Mouse (Mus musculus): ENCODE results near the gene Stil. TPM values are rescaled to one million over a fixed set of nuclear protein-coding genes. Genes with fewer than 3 reads are reported as not detected.

Gene Stil
- polyA plus RNA-seq, 1 experiment from 2014 or later: 19.7 TPM

DNA sequence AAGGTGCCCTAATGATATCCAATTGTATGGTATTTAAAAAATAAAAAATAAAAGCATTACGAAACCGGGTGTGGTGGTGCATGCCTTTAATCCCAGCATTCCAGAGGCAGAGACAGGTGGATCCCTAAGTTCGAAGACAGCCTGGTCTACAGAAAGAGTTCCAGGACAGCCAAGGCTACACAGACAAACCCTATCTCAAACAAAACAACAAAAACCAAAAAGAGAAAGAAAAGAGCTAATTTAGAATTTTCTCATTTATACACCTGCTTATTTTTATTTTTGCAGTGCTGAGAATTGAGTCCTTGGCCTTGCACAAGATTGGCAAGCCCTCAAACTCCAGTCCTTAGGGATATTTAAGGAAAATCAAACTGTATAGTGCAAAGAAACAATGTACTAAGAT is 55.7 kb downstream of the Stil start:
- H3K9ac ChIP-seq (ENCODE audit: low read length): no peak overlapping the region
- no peak overlapping the region for H3K27ac ChIP-seq (ENCODE audit: low read depth, low read length)
- H3K27me3 ChIP-seq (ENCODE audit: control insufficient read depth, insufficient read depth, low read length): peaks cover 94% of the 10 kb centered on the region
- DNase-seq (ENCODE audit: low spot score, missing footprints): peak; percentile 91
- H3K9me3 ChIP-seq (ENCODE audit: control insufficient read depth, low read length): no peaks in the 10 kb centered on the region
- H3K4me1 ChIP-seq (ENCODE audit: control insufficient read depth, insufficient read depth, low read length): peaks cover 12% of the 10 kb centered on the region
- no peak overlapping the region for H3K4me3 ChIP-seq (ENCODE audit: low read depth, low read length)
- WGBS: 20% methylated on average over 3 of the region's 3 CpGs
- no peak overlapping the region for H3K4me2 ChIP-seq
- ATAC-seq (ENCODE audit: low FRiP score): no peak
- no peaks in the 10 kb centered on the region for H3K36me3 ChIP-seq (ENCODE audit: control insufficient read depth, insufficient read depth, low read length)

DNA sequence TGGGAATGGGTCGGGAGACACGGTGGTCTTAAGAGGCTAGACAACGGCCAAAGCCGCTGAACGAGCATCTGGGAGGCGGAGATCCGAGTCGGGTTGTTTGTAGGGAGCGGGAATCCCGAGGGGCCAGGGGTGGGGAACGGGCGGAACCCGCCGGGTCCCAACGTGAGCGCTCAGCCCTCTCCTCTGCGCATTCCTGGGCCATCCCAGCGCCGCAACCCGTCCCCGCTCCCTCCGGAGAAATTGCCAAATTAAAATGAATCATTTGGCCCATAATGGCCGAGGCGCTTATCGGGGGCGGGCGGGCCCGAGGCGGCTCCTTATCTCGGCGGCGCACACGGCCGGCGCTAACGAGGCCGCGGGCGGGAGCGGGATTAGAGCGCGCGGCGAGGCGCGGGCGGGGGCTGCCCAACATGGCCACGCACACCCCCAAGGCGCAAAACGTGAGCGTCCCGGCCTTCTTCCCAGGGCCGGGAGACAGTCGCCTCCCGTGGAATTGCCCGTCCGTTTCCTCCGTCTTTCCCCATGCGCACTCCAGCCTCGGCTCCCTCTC is 56.5 kb downstream of the Stil start, which contains the start of gene Tal1:
TSS of gene Tal1 (plus strand) at position 56 of the 550 bp plus-strand sequence.
- H3K4me1 ChIP-seq (ENCODE audit: control insufficient read depth, insufficient read depth, low read length): peaks cover 12% of the 10 kb centered on the region
- peak within 1 kb of the TSS; percentile 55 for H3K27ac ChIP-seq (ENCODE audit: low read depth, low read length)
- ATAC-seq (ENCODE audit: low FRiP score): peak; percentile 71
- peaks cover 96% of the 10 kb centered on the region for H3K27me3 ChIP-seq (ENCODE audit: control insufficient read depth, insufficient read depth, low read length)
- H3K9ac ChIP-seq (ENCODE audit: low read length): peak within 1 kb of the TSS; percentile 63
- no peaks in the 10 kb centered on the region for H3K36me3 ChIP-seq (ENCODE audit: control insufficient read depth, insufficient read depth, low read length)
- peak within 1 kb of the TSS; percentile 29 for H3K4me3 ChIP-seq (ENCODE audit: low read depth, low read length)
- DNase-seq (ENCODE audit: low spot score, missing footprints): peak; percentile 97
- WGBS: under 1% methylated on average over 55 of the region's 60 CpGs
- peak within 1 kb of the TSS; percentile 48 for H3K4me2 ChIP-seq
- H3K9me3 ChIP-seq (ENCODE audit: control insufficient read depth, low read length): no peaks in the 10 kb centered on the region

DNA sequence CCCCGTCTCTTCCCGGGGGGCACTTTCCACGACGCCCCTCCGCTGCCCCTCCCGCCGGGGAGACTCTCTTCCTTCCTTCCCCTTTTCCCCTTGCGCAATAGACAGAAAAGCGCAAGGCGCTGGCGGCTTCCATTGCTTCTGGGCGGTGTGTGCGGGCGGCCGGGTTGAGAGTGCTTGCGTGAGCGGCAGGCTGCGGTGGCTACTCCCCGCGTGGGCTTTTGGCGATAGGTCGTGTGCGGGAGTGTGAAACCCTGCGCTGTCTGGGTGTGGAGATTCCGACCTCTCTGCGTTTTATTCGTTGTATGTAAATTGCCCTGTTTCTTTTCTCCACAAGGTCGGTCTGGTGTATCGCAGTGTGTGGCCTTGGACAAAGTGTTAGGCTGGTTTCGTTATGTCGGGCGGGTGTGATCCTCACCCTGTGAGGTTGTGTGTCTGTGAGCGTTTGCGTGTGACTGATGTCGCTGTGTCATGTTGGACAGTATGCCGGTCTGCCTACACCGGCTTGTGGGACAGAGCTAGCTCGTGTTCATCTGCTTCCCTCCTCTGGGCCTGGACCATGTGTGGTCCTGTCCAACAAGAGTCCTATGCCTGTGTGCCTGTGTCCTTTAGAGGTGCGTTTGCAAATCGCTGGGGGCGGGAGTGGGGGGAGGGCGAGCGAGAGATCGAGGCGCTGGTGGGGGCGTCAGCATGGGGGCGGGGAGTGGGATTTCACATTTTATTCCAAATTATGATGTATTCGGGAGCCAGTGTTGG is 57.1 kb downstream of the Stil start:
- Histone ChIP-seq H3K4me2 (peak overlapping the region; percentile 48), H3K9ac (ENCODE audit: low read length) (peak overlapping the region; percentile 63), H3K36me3 (ENCODE audit: control insufficient read depth, insufficient read depth, low read length) (no peaks in the 10 kb centered on the region), H3K4me3 (ENCODE audit: low read depth, low read length) (peak overlapping the region; percentile 29), H3K27ac (ENCODE audit: low read depth, low read length) (peak overlapping the region; percentile 71), H3K4me1 (ENCODE audit: control insufficient read depth, insufficient read depth, low read length) (peaks cover 12% of the 10 kb centered on the region), H3K27me3 (ENCODE audit: control insufficient read depth, insufficient read depth, low read length) (peaks cover 96% of the 10 kb centered on the region), H3K9me3 (ENCODE audit: control insufficient read depth, low read length) (no peaks in the 10 kb centered on the region)
- ATAC-seq (ENCODE audit: low FRiP score): peak; percentile 72
- DNase-seq (ENCODE audit: low spot score, missing footprints): peak; percentile 99
- under 1% methylated on average over 48 of the region's 48 CpGs for WGBS

DNA sequence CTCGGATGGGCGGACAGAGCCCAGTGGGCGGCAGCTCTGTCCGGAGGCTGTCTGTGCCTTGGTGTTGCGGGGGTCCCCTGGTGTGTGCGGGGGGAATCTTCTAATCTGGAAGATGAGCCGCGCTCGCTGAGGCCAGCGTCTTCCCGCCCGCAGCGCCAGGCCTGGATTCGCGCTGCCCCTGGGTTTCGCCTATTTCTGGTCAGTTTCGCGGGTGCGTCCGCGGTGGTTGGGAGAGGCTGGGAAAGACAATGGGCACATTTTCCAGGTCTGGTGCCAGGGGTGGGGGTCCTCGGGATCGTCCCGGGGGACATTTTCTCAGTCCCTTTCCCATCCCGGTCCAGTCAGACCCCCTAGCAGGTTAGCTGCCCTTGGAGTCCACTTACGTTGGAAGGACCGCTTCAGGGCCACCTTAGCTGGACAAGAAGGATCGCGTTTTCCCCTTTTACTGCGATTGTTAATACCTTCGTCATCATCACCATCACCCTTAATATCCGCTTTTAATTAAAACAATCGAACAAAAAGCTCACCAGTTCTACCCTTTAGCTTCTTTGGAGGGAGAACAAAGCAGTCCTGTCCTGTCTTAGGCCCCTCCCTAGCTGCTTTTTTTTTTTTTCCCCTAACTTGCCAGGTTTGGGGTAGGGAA is 57.8 kb downstream of the Stil start:
- ATAC-seq (ENCODE audit: low FRiP score) (peak; percentile 38), DNase-seq (ENCODE audit: low spot score, missing footprints) (peak; percentile 97)
- H3K9me3 ChIP-seq (ENCODE audit: control insufficient read depth, low read length): no peaks in the 10 kb centered on the region
- peaks cover 96% of the 10 kb centered on the region for H3K27me3 ChIP-seq (ENCODE audit: control insufficient read depth, insufficient read depth, low read length)
- WGBS: under 1% methylated on average over 33 of the region's 33 CpGs
- peak overlapping the region; percentile 71 for H3K27ac ChIP-seq (ENCODE audit: low read depth, low read length)
- H3K9ac ChIP-seq (ENCODE audit: low read length): peak overlapping the region; percentile 63
- H3K4me1 ChIP-seq (ENCODE audit: control insufficient read depth, insufficient read depth, low read length): peaks cover 12% of the 10 kb centered on the region
- H3K4me3 ChIP-seq (ENCODE audit: low read depth, low read length): peak overlapping the region; percentile 29
- peak overlapping the region; percentile 9; the same call in 1 of the 2 replicates for H3K4me2 ChIP-seq
- no peaks in the 10 kb centered on the region for H3K36me3 ChIP-seq (ENCODE audit: control insufficient read depth, insufficient read depth, low read length)

DNA sequence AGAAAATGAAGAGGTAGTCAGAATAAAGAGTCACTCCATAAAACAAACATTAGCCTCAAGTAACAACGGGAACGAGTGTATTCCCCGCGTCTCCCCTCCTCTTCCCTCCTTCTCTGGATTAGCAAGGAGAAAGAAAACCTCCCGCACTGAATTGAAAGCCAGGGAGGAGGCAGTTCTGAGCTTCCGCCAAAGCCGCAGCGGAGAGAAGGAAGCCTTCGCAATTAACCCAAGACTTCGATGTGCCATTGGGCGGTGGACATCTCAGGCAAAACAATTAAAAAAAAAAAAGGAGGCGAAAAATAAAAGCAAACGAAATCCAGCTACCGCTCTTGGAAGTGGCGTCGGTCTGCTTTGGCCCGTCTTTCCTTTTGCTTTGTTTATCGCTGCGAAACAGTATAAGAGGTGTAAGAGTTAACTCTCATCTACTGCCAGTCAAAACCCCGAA is 58.4 kb downstream of the Stil start:
- Histone ChIP-seq H3K4me1 (ENCODE audit: control insufficient read depth, insufficient read depth, low read length) (peaks cover 13% of the 10 kb centered on the region), H3K9ac (ENCODE audit: low read length) (peak overlapping the region; percentile 63), H3K4me2 (no peak overlapping the region), H3K36me3 (ENCODE audit: control insufficient read depth, insufficient read depth, low read length) (no peaks in the 10 kb centered on the region), H3K9me3 (ENCODE audit: control insufficient read depth, low read length) (no peaks in the 10 kb centered on the region), H3K27ac (ENCODE audit: low read depth, low read length) (peak overlapping the region; percentile 71), H3K27me3 (ENCODE audit: control insufficient read depth, insufficient read depth, low read length) (peaks cover 98% of the 10 kb centered on the region), H3K4me3 (ENCODE audit: low read depth, low read length) (peak overlapping the region; percentile 29)
- ATAC-seq (ENCODE audit: low FRiP score): no peak
- DNase-seq (ENCODE audit: low spot score, missing footprints): peak; percentile 95
- under 1% methylated on average over 20 of the region's 20 CpGs for WGBS

DNA sequence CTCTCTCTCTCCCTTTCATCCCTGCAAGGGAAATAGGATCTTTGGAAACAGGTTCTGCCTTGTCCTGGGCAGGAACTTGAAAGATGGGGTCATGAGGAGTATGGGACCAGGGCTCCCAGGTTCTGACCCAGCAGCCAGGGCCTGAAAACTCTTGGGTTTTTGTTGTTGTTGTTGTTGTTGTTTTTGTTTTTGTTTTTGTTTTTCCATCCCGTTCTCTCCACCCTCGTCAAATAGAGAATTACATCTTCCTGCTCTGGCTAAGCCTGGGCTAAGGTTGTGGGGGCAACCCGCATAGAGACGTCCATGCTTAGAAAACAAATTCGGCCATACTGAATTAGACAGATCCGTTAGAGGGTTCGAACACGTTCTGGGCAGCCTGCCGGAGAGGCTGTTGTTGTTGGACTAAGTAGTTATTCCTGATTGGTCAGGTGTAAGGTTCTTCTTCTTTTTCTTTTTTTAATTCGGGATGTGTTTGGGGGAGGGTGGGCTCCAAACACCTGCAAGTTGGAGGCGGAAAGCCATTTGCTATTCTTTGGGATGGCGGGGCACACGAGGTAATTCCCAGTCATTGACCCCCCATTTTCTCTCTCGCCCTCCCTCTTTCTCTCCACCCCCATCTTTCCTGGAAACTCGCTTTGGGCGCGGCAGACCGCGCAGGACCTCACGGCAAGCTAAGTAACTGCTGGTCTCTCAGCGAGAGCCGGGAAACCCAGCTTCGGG is 59.1 kb downstream of the Stil start:
- H3K9ac ChIP-seq (ENCODE audit: low read length): peak overlapping the region; percentile 45
- no peak for ATAC-seq (ENCODE audit: low FRiP score)

DNA sequence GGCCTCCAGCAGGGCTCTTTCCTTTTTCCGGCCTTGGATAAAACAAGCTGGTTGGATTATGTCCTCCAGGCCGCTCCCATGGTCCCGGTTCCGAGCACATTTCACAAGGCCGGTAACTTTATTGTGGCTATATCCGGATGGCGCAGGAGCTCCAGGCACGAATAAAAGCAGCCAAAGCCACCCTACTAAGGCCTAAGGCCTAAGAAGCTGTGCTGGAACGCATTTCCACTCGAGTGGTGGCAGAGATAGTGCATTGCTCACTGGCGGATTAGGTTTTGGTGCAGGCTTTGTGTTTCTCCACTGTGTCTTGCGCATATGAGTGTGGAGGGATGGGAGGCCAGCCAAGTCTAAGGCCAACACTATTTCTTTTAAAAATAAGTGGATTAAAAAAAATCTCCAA is 59.9 kb downstream of the Stil start:
- peak overlapping the region; percentile 59 for H3K27ac ChIP-seq (ENCODE audit: low read depth, low read length)

More for the DNA sequence above, 59.1 kb downstream of the Stil start:
- 2% methylated on average over 23 of the region's 23 CpGs for WGBS
- H3K27ac ChIP-seq (ENCODE audit: low read depth, low read length): 0 out of 2 replicates have a peak overlapping the region, but pooled peaks have one; percentile 25
- H3K36me3 ChIP-seq (ENCODE audit: control insufficient read depth, insufficient read depth, low read length): no peaks in the 10 kb centered on the region
- H3K4me2 ChIP-seq: peak overlapping the region; percentile 19; the same call in 1 of the 2 replicates
- peak overlapping the region; percentile 29 for H3K4me3 ChIP-seq (ENCODE audit: low read depth, low read length)
- peaks cover 98% of the 10 kb centered on the region for H3K27me3 ChIP-seq (ENCODE audit: control insufficient read depth, insufficient read depth, low read length)
- H3K4me1 ChIP-seq (ENCODE audit: control insufficient read depth, insufficient read depth, low read length): peaks cover 18% of the 10 kb centered on the region
- peak; percentile 93 for DNase-seq (ENCODE audit: low spot score, missing footprints)
- no peaks in the 10 kb centered on the region for H3K9me3 ChIP-seq (ENCODE audit: control insufficient read depth, low read length)

DNA sequence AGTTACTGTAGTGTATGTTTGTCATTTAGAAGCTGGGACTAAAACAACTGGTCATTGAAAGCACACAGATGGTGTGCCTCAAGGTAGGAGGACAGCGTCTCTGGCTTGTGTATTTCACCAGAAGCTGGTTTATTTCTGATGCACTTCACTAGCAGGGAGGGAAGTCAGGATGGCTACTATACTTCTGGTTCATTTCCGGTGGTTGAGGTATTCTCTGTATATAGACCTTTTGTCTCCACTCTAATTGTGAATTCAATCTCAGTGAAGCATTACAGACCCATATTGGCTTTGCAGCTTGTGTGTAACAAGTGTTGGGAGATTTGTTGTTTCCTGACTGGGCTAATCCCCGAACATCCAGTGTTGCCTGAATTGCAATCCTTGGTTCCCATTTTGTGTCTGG is 60.8 kb downstream of the Stil start:
- H3K4me2 ChIP-seq: peak overlapping the region; percentile 19
- no peaks in the 10 kb centered on the region for H3K36me3 ChIP-seq (ENCODE audit: control insufficient read depth, insufficient read depth, low read length)
- no peaks in the 10 kb centered on the region for H3K9me3 ChIP-seq (ENCODE audit: control insufficient read depth, low read length)
- WGBS: 9% methylated on average over 3 of the region's 3 CpGs
- H3K4me3 ChIP-seq (ENCODE audit: low read depth, low read length): peak overlapping the region; percentile 29
- H3K4me1 ChIP-seq (ENCODE audit: control insufficient read depth, insufficient read depth, low read length): peaks cover 18% of the 10 kb centered on the region
- ATAC-seq (ENCODE audit: low FRiP score): no peak
- no peak overlapping the region for H3K27ac ChIP-seq (ENCODE audit: low read depth, low read length)
- H3K27me3 ChIP-seq (ENCODE audit: control insufficient read depth, insufficient read depth, low read length): peaks cover 100% of the 10 kb centered on the region
- no peak overlapping the region for H3K9ac ChIP-seq (ENCODE audit: low read length)
- DNase-seq (ENCODE audit: low spot score, missing footprints): peak; percentile 91

More for the DNA sequence above, 59.9 kb downstream of the Stil start:
- H3K4me2 ChIP-seq: peak overlapping the region; percentile 11; the same call in 1 of the 2 replicates
- ATAC-seq (ENCODE audit: low FRiP score) (no peak), DNase-seq (ENCODE audit: low spot score, missing footprints) (peak; percentile 92)
- H3K4me3 ChIP-seq (ENCODE audit: low read depth, low read length): peak overlapping the region; percentile 29
- 1% methylated on average over 12 of the region's 12 CpGs for WGBS
- H3K27me3 ChIP-seq (ENCODE audit: control insufficient read depth, insufficient read depth, low read length): peaks cover 100% of the 10 kb centered on the region
- no peaks in the 10 kb centered on the region for H3K9me3 ChIP-seq (ENCODE audit: control insufficient read depth, low read length)
- peak overlapping the region; percentile 47 for H3K9ac ChIP-seq (ENCODE audit: low read length)
- no peaks in the 10 kb centered on the region for H3K36me3 ChIP-seq (ENCODE audit: control insufficient read depth, insufficient read depth, low read length)
- peaks cover 18% of the 10 kb centered on the region for H3K4me1 ChIP-seq (ENCODE audit: control insufficient read depth, insufficient read depth, low read length)

All from midbrain, embryonic 11.5 days (tissue).